Mouse (Mus musculus) liver, embryonic 12.5 days (tissue): ENCODE results near the gene Gtf2h3. TPM values are rescaled to one million over a fixed set of nuclear protein-coding genes. Genes with fewer than 3 reads are reported as not detected.
"Not testable (repeated sequence)": the region's sequence is repeated elsewhere in the genome, so short reads cannot be mapped to it uniquely, and the experiment has no call there.

Experiments used
- ATAC-seq: fragments of 200-750 bp; cut with Nextera tagmentation; 2 replicates; pipeline ENCODE4 v1.8.0; 2017; ENCODE audit warnings: moderate number of reproducible peaks, mild to moderate bottlenecking, moderate library complexity
- H3K27ac ChIP-seq: fragments of 300-500 bp; sonication (generic); 2 replicates; pipeline ENCODE4 v1.5.1; 2016; ENCODE audit warnings: mild to moderate bottlenecking
- H3K27me3 ChIP-seq: fragments of 300-500 bp; sonication (generic); replicated peaks from 2 replicates; pipeline ENCODE4 v1.6.1; 2016; ENCODE audit warnings: mild to moderate bottlenecking, moderate library complexity
- H3K36me3 ChIP-seq: fragments of 300-500 bp; sonication (generic); 2 replicates; pipeline ENCODE4 v1.6.1; 2016; ENCODE audit warnings: mild to moderate bottlenecking, moderate library complexity
- H3K4me1 ChIP-seq: fragments of 300-500 bp; sonication (generic); 2 replicates; pipeline ENCODE4 v1.6.1; 2016
- H3K4me2 ChIP-seq: fragments of 300-500 bp; sonication (generic); 2 replicates; pipeline ENCODE4 v1.6.1; 2016; ENCODE audit warnings: mild to moderate bottlenecking, moderate library complexity
- H3K4me3 ChIP-seq: fragments of 300-500 bp; sonication (generic); 2 replicates; pipeline ENCODE4 v1.5.1; 2016; ENCODE audit warnings: mild to moderate bottlenecking, moderate library complexity
- H3K9ac ChIP-seq: fragments of 300-500 bp; sonication (generic); 2 replicates; pipeline ENCODE4 v1.6.1; 2016; ENCODE audit warnings: mild to moderate bottlenecking, moderate library complexity
- H3K9me3 ChIP-seq: fragments of 300-500 bp; sonication (generic); replicated peaks from 2 replicates; pipeline ENCODE4 v1.6.1; 2016; ENCODE audit warnings: mild to moderate bottlenecking, moderate library complexity
- WGBS: fragments of 180-500 bp; shearing (Covaris S2); methylation state at CpG from one replicate; pipeline ENCODE4 v1.1.7; 2016; ENCODE audit not compliant: insufficient replicate concordance; 5-methylcytosine and 5-hydroxymethylcytosine counted together
- polyA plus RNA-seq: library from polyadenylated mRNA; unstranded; fragments of >200 nt; fragmentation: Nextera tagmentation; extraction: Ambion mirVana; gene quantifications from 2 replicates; pipeline ENCODE4 v1.2.1, GENCODE M21; 2016

Gtf2h3 gene
- polyA plus RNA-seq, 1 experiment from 2014 or later = 43.3 TPM

DNA sequence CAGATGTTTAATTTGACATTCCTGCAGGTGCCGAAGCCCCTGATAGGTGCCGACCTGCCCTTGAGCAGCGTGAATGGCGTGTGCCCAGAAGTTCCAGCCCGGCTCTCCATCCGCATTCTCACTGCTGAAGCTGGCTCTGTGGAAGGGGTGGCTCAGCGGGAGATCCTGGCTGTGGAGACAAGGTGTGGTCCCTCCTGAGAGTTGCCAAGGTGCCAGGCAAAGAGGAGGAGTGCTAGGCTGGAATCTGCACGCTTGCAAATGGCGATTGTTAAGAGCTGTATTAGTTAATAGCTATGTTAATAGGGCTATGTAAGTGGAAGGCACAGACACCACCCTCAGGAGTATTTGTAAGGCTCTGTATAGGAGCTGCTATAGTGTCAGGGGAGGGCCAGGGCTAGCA, 45.4 kb downstream of the Gtf2h3 start:
- Histone ChIP-seq H3K4me3 (no peak overlapping the region), H3K9ac (no peak overlapping the region), H3K9me3 (no peaks in the 10 kb centered on the region), H3K4me2 (no peak overlapping the region), H3K27me3 (no peaks in the 10 kb centered on the region), H3K4me1 (peaks cover 12% of the 10 kb centered on the region), H3K27ac (no peak overlapping the region), H3K36me3 (no peaks in the 10 kb centered on the region)
- ATAC-seq = no peak
- WGBS = 79% methylated on average over 9 of the region's 9 CpGs

DNA sequence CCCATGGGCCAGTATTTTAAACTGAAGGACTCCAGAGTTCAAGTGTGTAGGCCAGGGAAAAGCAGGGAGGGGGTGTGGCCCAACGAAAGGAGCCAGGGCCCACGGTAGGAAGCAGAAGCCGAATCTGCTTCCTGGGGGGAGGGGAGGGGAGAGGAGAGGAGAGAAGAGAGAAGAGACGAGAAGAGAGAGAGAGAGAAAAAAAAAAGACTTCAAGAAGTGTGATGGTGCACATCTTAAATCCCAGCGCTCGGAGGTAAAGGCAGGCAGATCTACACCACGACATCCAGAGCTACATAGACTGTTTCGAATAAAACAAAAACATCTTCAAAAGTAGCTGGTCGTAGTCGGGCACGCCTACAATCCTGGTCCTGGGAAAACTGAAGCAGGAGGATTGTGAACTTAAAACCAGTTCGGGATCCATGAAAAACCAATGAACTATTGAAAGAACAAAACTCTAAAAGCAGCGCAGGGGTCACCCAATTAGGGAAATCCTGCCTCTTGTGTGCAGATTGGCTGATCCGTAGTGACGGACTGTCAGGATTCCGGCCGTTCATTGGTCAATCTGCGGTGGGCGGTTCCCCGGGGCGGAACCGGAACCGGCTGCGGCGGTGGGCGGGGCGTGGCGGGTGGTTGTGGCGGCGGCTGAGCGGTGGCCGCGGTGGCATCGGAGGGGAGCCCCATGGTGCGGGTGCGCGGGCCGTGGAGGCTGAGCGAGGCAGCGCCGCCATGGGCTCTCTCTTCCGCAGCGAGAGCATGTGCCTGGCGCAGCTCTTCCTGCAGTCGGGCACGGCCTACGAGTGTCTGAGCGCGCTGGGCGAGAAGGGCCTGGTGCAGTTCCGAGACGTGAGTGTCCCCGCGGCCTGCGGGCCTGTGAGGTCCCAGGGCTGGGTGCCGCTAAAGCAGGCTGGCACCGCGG, 49.8 kb downstream of the Gtf2h3 start, which contains the start of gene Atp6v0a2:
TSS of gene Atp6v0a2 (plus strand) at position 129 of the 916 bp plus-strand sequence.
- Histone ChIP-seq H3K4me2 (peak within 1 kb of the TSS; percentile 96), H3K36me3 (peaks cover 10% of the 10 kb centered on the region), H3K27ac (peak within 1 kb of the TSS; percentile 78), H3K4me1 (peaks cover 36% of the 10 kb centered on the region), H3K27me3 (no peaks in the 10 kb centered on the region), H3K9ac (peak within 1 kb of the TSS; percentile 91), H3K9me3 (no peaks in the 10 kb centered on the region), H3K4me3 (peak within 1 kb of the TSS; percentile 98)
- peak; percentile 92 for ATAC-seq
- WGBS = under 1% methylated on average over 58 of the region's 58 CpGs

DNA sequence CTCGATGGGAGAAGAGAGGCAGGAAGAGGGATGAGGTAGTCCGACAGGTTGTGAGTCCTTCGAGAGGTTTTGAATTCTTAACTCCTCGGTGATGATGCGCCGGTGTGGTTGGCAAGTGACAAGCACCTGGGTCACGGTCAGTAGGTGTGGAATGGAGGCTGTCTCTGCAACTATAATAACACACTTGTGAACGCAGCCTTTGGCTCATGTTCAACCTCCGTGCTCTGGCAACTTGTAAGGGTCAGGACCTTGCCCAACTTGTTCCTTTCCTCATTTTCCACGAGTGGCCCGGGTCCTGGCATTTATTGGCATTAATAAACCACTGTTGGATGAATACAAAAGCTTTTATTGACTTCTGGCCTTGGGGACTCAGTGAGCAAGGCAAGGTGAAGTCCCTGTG, 50.7 kb downstream of the Gtf2h3 start:
- Histone ChIP-seq H3K27ac (peak overlapping the region; percentile 70), H3K4me1 (peaks cover 36% of the 10 kb centered on the region), H3K9me3 (no peaks in the 10 kb centered on the region), H3K36me3 (peaks cover 20% of the 10 kb centered on the region), H3K4me3 (peak overlapping the region; percentile 98), H3K27me3 (no peaks in the 10 kb centered on the region), H3K9ac (peak overlapping the region; percentile 91), H3K4me2 (peak overlapping the region; percentile 96)
- 10% methylated on average over 11 of the region's 11 CpGs for WGBS
- ATAC-seq = no peak

DNA sequence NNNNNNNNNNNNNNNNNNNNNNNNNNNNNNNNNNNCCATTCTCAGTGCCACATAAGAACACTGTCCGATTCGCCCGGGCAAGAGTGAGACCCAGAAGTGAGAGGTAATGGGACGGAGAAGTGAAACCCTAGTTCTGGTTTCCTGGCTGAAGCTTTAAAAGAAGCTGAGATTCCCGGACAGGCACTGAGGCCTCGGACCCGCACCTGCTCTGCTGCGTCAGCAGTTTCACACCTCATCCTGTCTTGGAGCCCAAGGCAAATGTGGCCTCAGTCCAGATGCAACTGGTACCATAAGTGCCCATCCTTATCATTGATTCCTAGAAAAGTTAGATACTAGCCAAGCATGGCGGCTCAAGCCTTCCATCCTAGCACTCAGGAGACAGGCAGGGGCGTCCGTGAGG, 52.7 kb downstream of the Gtf2h3 start:
- Histone ChIP-seq H3K4me1 (peaks cover 36% of the 10 kb centered on the region), H3K9me3 (no peaks in the 10 kb centered on the region), H3K27ac (no peak overlapping the region), H3K36me3 (peaks cover 40% of the 10 kb centered on the region), H3K9ac (no peak overlapping the region), H3K4me2 (no peak overlapping the region), H3K27me3 (no peaks in the 10 kb centered on the region), H3K4me3 (no peak overlapping the region)
- 83% methylated on average over 11 of the region's 11 CpGs for WGBS
- no peak for ATAC-seq

DNA sequence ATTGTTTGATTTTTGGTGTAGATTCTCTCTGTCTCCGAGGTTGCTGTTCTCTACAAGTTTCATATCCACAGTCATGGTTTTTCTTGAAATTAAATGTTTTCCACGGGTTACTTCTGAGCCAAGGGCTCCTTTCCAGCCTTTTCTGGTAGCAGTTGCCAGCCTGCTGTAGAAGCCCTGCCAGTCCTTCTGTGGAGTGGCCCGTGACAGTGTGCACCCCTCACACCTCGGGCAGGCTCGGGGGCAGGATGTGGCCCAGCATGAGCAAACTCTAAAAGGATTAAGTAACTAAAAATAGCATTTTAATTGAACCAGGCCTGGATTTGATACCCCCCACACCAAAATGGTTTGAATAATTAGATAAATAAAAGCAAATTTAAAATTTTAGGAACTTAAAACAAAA, 53.5 kb downstream of the Gtf2h3 start:
- peaks cover 48% of the 10 kb centered on the region for H3K36me3 ChIP-seq
- no peak overlapping the region for H3K4me2 ChIP-seq
- H3K9ac ChIP-seq = no peak overlapping the region
- H3K27ac ChIP-seq = no peak overlapping the region
- H3K4me1 ChIP-seq = peaks cover 36% of the 10 kb centered on the region
- no peak overlapping the region for H3K4me3 ChIP-seq
- H3K9me3 ChIP-seq = no peaks in the 10 kb centered on the region
- no peaks in the 10 kb centered on the region for H3K27me3 ChIP-seq
- whole genome bisulfite sequencing = 70% methylated on average over 5 of the region's 5 CpGs
- ATAC-seq = no peak

DNA sequence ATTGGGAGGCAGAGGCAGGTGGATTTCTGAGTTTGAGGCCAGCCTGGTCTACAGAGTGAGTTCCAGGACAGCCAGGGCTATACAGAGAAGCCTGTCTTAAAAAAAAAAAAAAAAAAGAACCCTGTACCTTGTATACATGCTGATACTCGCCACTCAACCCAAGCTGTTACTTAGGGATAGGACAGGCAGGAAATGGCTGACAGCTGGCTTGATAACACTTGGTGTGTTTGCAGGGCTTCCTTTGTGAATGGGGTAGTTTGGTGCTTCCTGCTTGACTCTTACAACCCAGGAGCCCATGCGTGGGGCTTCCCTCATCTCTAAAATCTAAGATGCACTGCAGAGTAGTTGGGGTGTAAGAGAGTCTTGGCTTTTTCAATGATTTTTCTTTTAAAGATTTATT, 54.5 kb downstream of the Gtf2h3 start:
- 0 out of 2 replicates have a peak, but pooled peaks have one; percentile 19 for ATAC-seq

DNA sequence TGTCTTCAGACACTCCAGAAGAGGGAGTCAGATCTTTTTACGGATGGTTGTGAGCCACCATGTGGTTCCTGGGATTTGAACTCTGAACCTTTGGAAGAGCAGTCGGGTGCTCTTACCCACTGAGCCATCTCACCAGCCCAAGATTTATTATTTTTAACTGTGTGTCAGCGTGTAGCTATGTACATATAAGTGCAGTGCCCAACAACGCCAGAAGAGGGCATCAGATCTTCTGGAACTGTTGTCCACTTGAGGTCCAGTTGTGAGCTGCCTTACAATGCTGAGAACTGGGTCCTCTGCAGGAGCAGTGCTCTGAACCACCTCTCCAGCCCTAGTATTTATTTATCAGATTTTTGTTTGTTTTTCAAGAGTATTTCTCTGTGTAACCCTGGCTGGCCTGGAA, 56.1 kb downstream of the Gtf2h3 start:
- Histone ChIP-seq H3K36me3 (peaks cover 73% of the 10 kb centered on the region), H3K4me1 (peaks cover 17% of the 10 kb centered on the region)
- H3K4me3 ChIP-seq, H3K27ac ChIP-seq, ATAC-seq, H3K27me3 ChIP-seq, H3K9me3 ChIP-seq, H3K4me2 ChIP-seq, H3K9ac ChIP-seq: not testable (repeated sequence)
- 68% methylated on average over 4 of the region's 4 CpGs for WGBS

More for the DNA sequence above, 54.5 kb downstream of the Gtf2h3 start:
- Histone ChIP-seq H3K9me3 (no peaks in the 10 kb centered on the region), H3K36me3 (peaks cover 56% of the 10 kb centered on the region), H3K27me3 (no peaks in the 10 kb centered on the region), H3K27ac (no peak overlapping the region), H3K4me1 (peaks cover 28% of the 10 kb centered on the region), H3K9ac (no peak overlapping the region), H3K4me2 (no peak overlapping the region), H3K4me3 (no peak overlapping the region)
- WGBS = 35% methylated on average over 2 of the region's 2 CpGs

DNA sequence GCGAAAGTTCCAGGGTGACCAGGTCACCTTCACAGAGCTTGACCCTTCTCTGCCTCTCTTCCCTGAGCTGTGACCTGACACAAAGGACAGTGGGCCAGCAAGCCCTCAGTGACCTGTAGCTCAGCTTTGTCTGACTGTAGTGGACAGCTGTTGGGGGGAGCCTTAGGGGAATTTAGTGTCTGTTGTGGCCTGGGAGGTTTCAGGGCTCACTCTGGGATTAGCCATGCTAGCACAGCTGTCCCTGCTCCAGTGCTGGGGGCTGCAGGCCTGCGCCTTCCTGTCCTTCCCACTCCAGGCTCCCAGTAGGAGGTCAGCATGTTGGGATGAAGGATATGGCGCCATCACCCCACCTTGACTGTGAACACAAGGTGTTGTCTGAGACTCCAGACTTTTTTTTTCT, 57.2 kb downstream of the Gtf2h3 start:
- WGBS = 86% methylated on average over 3 of the region's 3 CpGs
- Histone ChIP-seq H3K9me3 (no peaks in the 10 kb centered on the region), H3K4me1 (peaks cover 6% of the 10 kb centered on the region; the same call in 1 of the 2 replicates), H3K27ac (no peak overlapping the region), H3K36me3 (peaks cover 76% of the 10 kb centered on the region), H3K4me3 (no peak overlapping the region), H3K9ac (no peak overlapping the region), H3K4me2 (no peak overlapping the region), H3K27me3 (no peaks in the 10 kb centered on the region)
- no peak for ATAC-seq

DNA sequence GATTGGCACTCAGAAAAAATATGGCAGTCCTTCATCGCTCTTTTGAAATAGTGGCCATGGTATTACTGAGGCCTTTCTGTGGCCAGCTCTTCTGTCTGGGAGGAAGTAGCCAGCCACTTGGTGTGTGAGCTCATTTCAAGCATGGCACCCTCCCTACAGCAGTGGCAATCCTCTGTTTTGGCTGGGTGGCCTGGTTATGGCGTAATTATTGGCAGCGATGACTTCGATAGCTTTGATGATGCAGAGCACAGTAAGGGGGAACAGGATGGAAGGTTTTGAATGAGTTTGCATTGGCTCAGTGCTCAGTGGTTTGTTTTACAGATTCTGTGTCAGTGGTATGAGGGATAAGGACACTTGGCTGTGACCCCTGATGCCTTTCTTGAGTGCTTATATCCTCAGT, 57.8 kb downstream of the Gtf2h3 start:
- peaks cover 5% of the 10 kb centered on the region; the same call in 1 of the 2 replicates for H3K4me1 ChIP-seq
- no peaks in the 10 kb centered on the region for H3K9me3 ChIP-seq
- no peak overlapping the region for H3K4me3 ChIP-seq
- no peaks in the 10 kb centered on the region for H3K27me3 ChIP-seq
- H3K36me3 ChIP-seq = peaks cover 81% of the 10 kb centered on the region
- H3K9ac ChIP-seq = no peak overlapping the region
- no peak for ATAC-seq
- H3K4me2 ChIP-seq = no peak overlapping the region
- WGBS = 92% methylated on average over 4 of the region's 4 CpGs
- H3K27ac ChIP-seq = no peak overlapping the region

DNA sequence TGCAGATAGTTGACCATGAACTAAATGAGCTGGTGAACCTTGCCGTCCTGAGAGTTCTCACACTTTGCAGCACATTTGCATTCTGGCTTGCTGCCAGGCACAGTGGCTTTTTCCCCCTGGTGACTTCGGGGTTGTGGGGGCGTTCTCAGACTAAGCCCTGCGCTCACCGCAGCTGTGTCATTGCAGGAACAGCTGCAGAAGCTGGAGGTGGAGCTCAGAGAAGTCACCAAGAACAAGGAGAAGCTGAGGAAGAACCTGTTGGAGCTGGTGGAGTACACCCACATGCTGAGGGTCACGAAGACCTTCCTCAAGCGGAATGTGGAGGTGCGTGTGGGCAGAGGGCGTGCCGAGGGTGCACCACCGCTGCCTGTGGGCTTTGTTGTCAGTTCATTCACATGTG, 58.4 kb downstream of the Gtf2h3 start:
- H3K9me3 ChIP-seq = no peaks in the 10 kb centered on the region
- no peak overlapping the region for H3K27ac ChIP-seq
- H3K4me3 ChIP-seq = no peak overlapping the region
- peaks cover 87% of the 10 kb centered on the region for H3K36me3 ChIP-seq
- WGBS = 86% methylated on average over 11 of the region's 11 CpGs
- no peak overlapping the region for H3K4me2 ChIP-seq
- no peak for ATAC-seq
- no peak overlapping the region for H3K9ac ChIP-seq
- H3K4me1 ChIP-seq = no peaks in the 10 kb centered on the region
- H3K27me3 ChIP-seq = no peaks in the 10 kb centered on the region

DNA sequence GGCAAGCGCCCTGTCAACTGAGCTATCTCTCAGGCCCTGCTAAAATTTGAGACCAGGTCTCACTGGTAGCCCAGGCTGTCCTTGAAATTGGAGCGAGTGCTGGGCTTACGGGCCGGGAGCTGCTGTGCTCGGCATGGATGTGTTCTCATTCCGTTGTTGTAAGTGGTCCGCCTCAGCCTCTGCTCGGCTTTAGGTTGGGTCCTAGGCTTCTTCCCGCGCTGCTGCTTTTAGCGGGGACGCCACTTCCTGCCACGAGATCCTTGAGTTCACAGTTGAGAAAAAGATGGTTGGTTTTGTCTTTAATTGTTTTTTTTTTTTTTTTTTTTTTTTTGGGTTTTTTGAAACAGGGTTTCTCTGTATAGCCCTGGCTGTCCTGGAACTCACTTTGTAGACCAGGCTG, 58.9 kb downstream of the Gtf2h3 start:
- no peak for ATAC-seq
- WGBS = 89% methylated on average over 13 of the region's 13 CpGs
- no peaks in the 10 kb centered on the region for H3K9me3 ChIP-seq

More for the DNA sequence above, 58.9 kb downstream of the Gtf2h3 start:
- peaks cover 92% of the 10 kb centered on the region for H3K36me3 ChIP-seq
- H3K27me3 ChIP-seq = no peaks in the 10 kb centered on the region
- no peak overlapping the region for H3K9ac ChIP-seq
- no peak overlapping the region for H3K4me3 ChIP-seq
- no peaks in the 10 kb centered on the region for H3K4me1 ChIP-seq
- no peak overlapping the region for H3K4me2 ChIP-seq
- no peak overlapping the region for H3K27ac ChIP-seq
